Mouse (Mus musculus) CH12.LX (cell line): ENCODE data around the gene Rasgrp2.

ENCODE experiments used
- CTCF ChIP-seq, 2 experiments: IDR thresholded peaks in 1 of 2; conservative IDR thresholded peaks in 1 of 2; 2 replicates each; pipeline ENCODE4 v1.5.1; 2011 to 2012; ENCODE audit warnings: low read depth in 2 of 2, low read length in 2 of 2, improper control_type of control experiment in 1 of 2, inconsistent platforms in 1 of 2, mild to moderate bottlenecking in 1 of 2, moderate library complexity in 1 of 2
- EP300 ChIP-seq: IDR thresholded peaks from 2 replicates; pipeline ENCODE4 v1.6.1; 2011; ENCODE audit warnings: low read length, improper control_type of control experiment
- GABPA ChIP-seq: IDR thresholded peaks from 2 replicates; pipeline ENCODE4 v1.6.1; 2012; ENCODE audit warnings: low read depth, low read length, improper control_type of control experiment, inconsistent platforms; ENCODE audit not compliant: insufficient replicate concordance
- HCFC1 ChIP-seq: IDR thresholded peaks from 2 replicates; pipeline ENCODE4 v1.6.1; 2012; ENCODE audit warnings: low read depth, mild to moderate bottlenecking, inconsistent platforms, low read length, improper control_type of control experiment
- IRF4 ChIP-seq: IDR thresholded peaks from 2 replicates; pipeline ENCODE4 v1.6.1; 2014; ENCODE audit warnings: low read depth, mild to moderate bottlenecking, inconsistent platforms, low read length, improper control_type of control experiment
- MAZ ChIP-seq: IDR thresholded peaks from 2 replicates; pipeline ENCODE4 v1.6.1; 2012; ENCODE audit warnings: low read depth, mild to moderate bottlenecking, inconsistent platforms, low read length, improper control_type of control experiment, moderate library complexity
- MEF2A ChIP-seq: IDR thresholded peaks from 2 replicates; pipeline ENCODE4 v1.6.1; 2014; ENCODE audit warnings: low read depth, mild to moderate bottlenecking, inconsistent platforms, low read length, improper control_type of control experiment, borderline replicate concordance
- MYC ChIP-seq: IDR thresholded peaks from 2 replicates; pipeline ENCODE4 v1.6.1; 2011; ENCODE audit warnings: low read depth, mild to moderate bottlenecking, improper control_type of control experiment, low read length
- POLR2A ChIP-seq: IDR thresholded peaks from 2 replicates; pipeline ENCODE4 v1.6.1; 2011; ENCODE audit warnings: low read depth, mild to moderate bottlenecking, improper control_type of control experiment, low read length
- TCF12 ChIP-seq: IDR thresholded peaks from 2 replicates; pipeline ENCODE4 v1.6.1; 2014; ENCODE audit warnings: low read depth, mild to moderate bottlenecking, inconsistent platforms, low read length, improper control_type of control experiment
- USF2 ChIP-seq: conservative IDR thresholded peaks from 2 replicates; pipeline ENCODE4 v1.6.1; 2011; ENCODE audit warnings: low read depth, low read length, improper control_type of control experiment
- ZKSCAN1 ChIP-seq: IDR thresholded peaks from 2 replicates; pipeline ENCODE4 v1.6.1; 2012; ENCODE audit warnings: low read depth, inconsistent platforms, low read length, improper control_type of control experiment, borderline replicate concordance
- ZMIZ1 ChIP-seq: IDR thresholded peaks from 2 replicates; pipeline ENCODE4 v1.6.1; 2012; ENCODE audit warnings: low read depth, mild to moderate bottlenecking, inconsistent platforms, low read length, improper control_type of control experiment

GRCm38 (mm10) chr19:6449841-6450240 is 50.7 kb downstream of the Rasgrp2 start:
- TF ChIP-seq EP300 (no peak), CTCF (conservative IDR thresholded peaks at IDR 0.05 in 1 of 2, IDR thresholded peaks at IDR 0.05 in 1 of 2; ENCODE audit: low read depth in 2 of 2, low read length in 2 of 2) (no peak), HCFC1 (no peak), ZMIZ1 (no peak), POLR2A (no peak), TCF12 (no peak), GABPA (no peak), USF2 (no peak), IRF4 (no peak), ZKSCAN1 (no peak), MAZ (no peak), MYC (no peak), MEF2A (no peak)
